Mouse (Mus musculus) heart, embryonic 15.5 days (tissue): ENCODE results near the gene Tatdn2. TPM values are rescaled to one million over a fixed set of nuclear protein-coding genes. Genes with fewer than 3 reads are reported as not detected.

Experiments used
- ATAC-seq: fragments of 200-750 bp; cut with Nextera tagmentation; replicated peaks from 2 replicates; pipeline ENCODE4 v1.8.0; 2017; ENCODE audit warnings: low read depth, moderate TSS enrichment; ENCODE audit not compliant: insufficient number of reproducible peaks, insufficient read depth, low FRiP score
- H3K27ac ChIP-seq: fragments of 300-500 bp; sonication (generic); 2 replicates; pipeline ENCODE4 v1.5.1; 2015; ENCODE audit warnings: mild to moderate bottlenecking, inconsistent platforms
- H3K27me3 ChIP-seq: fragments of 300-500 bp; sonication (generic); 2 replicates; pipeline ENCODE4 v1.6.1; 2015; ENCODE audit warnings: inconsistent platforms
- H3K36me3 ChIP-seq: fragments of 300-500 bp; sonication (generic); 2 replicates; pipeline ENCODE4 v1.6.1; 2015; ENCODE audit warnings: mild to moderate bottlenecking, inconsistent platforms
- H3K4me1 ChIP-seq: fragments of 300-500 bp; sonication (generic); replicated peaks from 2 replicates; pipeline ENCODE4 v1.6.1; 2015; ENCODE audit warnings: inconsistent platforms
- H3K4me2 ChIP-seq: fragments of 300-500 bp; sonication (generic); 2 replicates; pipeline ENCODE4 v1.6.1; 2015; ENCODE audit warnings: inconsistent platforms, mild to moderate bottlenecking, moderate library complexity
- H3K4me3 ChIP-seq: fragments of 300-500 bp; sonication (generic); 2 replicates; pipeline ENCODE4 v1.5.1; 2015; ENCODE audit warnings: mild to moderate bottlenecking, inconsistent platforms
- H3K9ac ChIP-seq: fragments of 300-500 bp; sonication (generic); 2 replicates; pipeline ENCODE4 v1.6.1; 2015; ENCODE audit warnings: mild to moderate bottlenecking, inconsistent platforms
- H3K9me3 ChIP-seq: fragments of 300-500 bp; sonication (generic); replicated peaks from 2 replicates; pipeline ENCODE4 v1.6.1; 2016; ENCODE audit warnings: inconsistent platforms
- WGBS: fragments of 180-500 bp; shearing (Covaris S2); methylation state at CpG from one replicate; pipeline ENCODE4 v1.1.7; 2015; ENCODE audit warnings: mixed read lengths; 5-methylcytosine and 5-hydroxymethylcytosine counted together
- microRNA-seq: library from miRNA; unstranded; fragments of <30 nt; microRNA quantifications from one replicate; pipeline ENCODE4, GENCODE M21; 2016
- polyA plus RNA-seq: library from polyadenylated mRNA; unstranded; fragments of >200 nt; fragmentation: Nextera tagmentation; extraction: Ambion mirVana; gene quantifications from 2 replicates; pipeline ENCODE4 v1.2.1, GENCODE M21; 2015

Tatdn2 gene
- polyA plus RNA-seq, 1 experiment from 2014 or later, result 0.77 TPM

DNA sequence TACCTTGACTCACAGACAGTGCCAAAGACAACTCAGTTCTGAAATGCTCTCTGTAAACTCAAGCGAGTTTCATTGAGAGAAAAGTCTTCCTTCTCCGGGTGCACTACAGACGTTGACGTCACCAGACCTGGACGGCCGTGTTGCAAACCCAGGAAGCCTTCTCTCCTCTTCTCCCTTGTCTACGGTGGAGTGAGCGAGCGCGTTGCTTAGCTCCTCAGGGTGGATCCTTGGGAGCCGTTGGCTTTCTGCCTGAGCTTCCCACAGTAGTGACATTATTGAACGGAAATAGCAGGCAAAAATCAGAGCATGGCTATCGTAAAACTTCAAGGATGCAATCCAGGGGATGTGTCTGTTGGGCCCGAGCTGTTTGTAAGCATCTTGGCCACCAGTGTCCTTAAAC, 50.4 kb downstream of the Tatdn2 start:
- 73% methylated on average over 14 of the region's 14 CpGs for WGBS
- no peak for ATAC-seq
- Histone ChIP-seq H3K9me3 (no peaks in the 10 kb centered on the region), H3K9ac (no peak overlapping the region), H3K36me3 (no peaks in the 10 kb centered on the region), H3K4me3 (no peak overlapping the region), H3K4me2 (no peak overlapping the region), H3K27me3 (peaks cover 42% of the 10 kb centered on the region), H3K27ac (no peak overlapping the region), H3K4me1 (no peaks in the 10 kb centered on the region; the same call in 1 of the 2 replicates)

GRCm38 (mm10) chr6:113748351-113748750, 51.5 kb downstream of the Tatdn2 start:
- Histone ChIP-seq H3K9ac (no peak overlapping the region), H3K9me3 (no peaks in the 10 kb centered on the region), H3K36me3 (no peaks in the 10 kb centered on the region), H3K27me3 (peaks cover 42% of the 10 kb centered on the region), H3K27ac (no peak overlapping the region), H3K4me3 (0 out of 2 replicates have a peak overlapping the region, but pooled peaks have one; percentile 11), H3K4me2 (0 out of 2 replicates have a peak overlapping the region, but pooled peaks have one; percentile 28), H3K4me1 (no peaks in the 10 kb centered on the region; the same call in 1 of the 2 replicates)
- WGBS, result 20% methylated on average over 26 of the region's 26 CpGs
- no peak for ATAC-seq

GRCm38 (mm10) chr6:113749119-113749685, 52.4 kb downstream of the Tatdn2 start:
- Histone ChIP-seq H3K4me1 (no peaks in the 10 kb centered on the region; the same call in 1 of the 2 replicates), H3K4me2 (no peak overlapping the region), H3K9me3 (no peaks in the 10 kb centered on the region), H3K27ac (no peak overlapping the region), H3K4me3 (no peak overlapping the region), H3K27me3 (peaks cover 42% of the 10 kb centered on the region), H3K9ac (no peak overlapping the region), H3K36me3 (no peaks in the 10 kb centered on the region)
- ATAC-seq, result no peak
- WGBS, result 50% methylated on average over 17 of the region's 17 CpGs

Small RNA genes within 50 kb of the gene (microRNA-seq; reads per million reads assigned to microRNA genes)
- gene Mir7042, result 1.5 reads per million

Other genes with a start within 250 kb of the Tatdn2 start
- gene Il17re, start 238.6 kb upstream of the Tatdn2 start, polyA plus RNA-seq, result 1.4 and 3.5 TPM in 2 replicates
- gene Il17rc, start 225.6 kb upstream of the Tatdn2 start, polyA plus RNA-seq, result 11.5 and 15.6 TPM in 2 replicates
- 38.3 and 44.3 TPM in 2 replicates for gene Creld1, start 213.8 kb upstream of the Tatdn2 start, polyA plus RNA-seq
- gene Prrt3, start 195.1 kb upstream of the Tatdn2 start, polyA plus RNA-seq, result 0.18 and 0.33 TPM in 2 replicates
- gene Emc3, start 165.4 kb upstream of the Tatdn2 start, polyA plus RNA-seq, result 84.7 and 90.0 TPM in 2 replicates
- gene Fancd2, start 165.4 kb upstream of the Tatdn2 start, polyA plus RNA-seq, result 7.8 and 7.9 TPM in 2 replicates
- gene Fancd2os, start 96.3 kb upstream of the Tatdn2 start, polyA plus RNA-seq, result 0.15 TPM in 1 of 2 replicates, not detected in the other
- 159 and 162 TPM in 2 replicates for gene Brk1, start 92.3 kb upstream of the Tatdn2 start, polyA plus RNA-seq
- 25.6 and 31.0 TPM in 2 replicates for gene Vhl, start 73.1 kb upstream of the Tatdn2 start, polyA plus RNA-seq
- 4.7 and 5.6 TPM in 2 replicates for gene Irak2, start 58.6 kb upstream of the Tatdn2 start, polyA plus RNA-seq
- gene Ghrl, start 22.8 kb downstream of the Tatdn2 start, polyA plus RNA-seq, result 0.30 TPM in 1 of 2 replicates, not detected in the other
- 160 and 194 TPM in 2 replicates for gene Sec13, start 43.7 kb downstream of the Tatdn2 start, polyA plus RNA-seq